8 mouse cellular contexts compared by ENCODE assay signal in genomic region chr16:72924423-72925224, GRCm38 (mm10).
DNase-seq lines count a peak whose midpoint lies in the region; ATAC-seq lines count a peak whose summit lies in the region.

No protein-coding gene starts in this region.

- peak overlapping the region; percentile 38 for H3K4me2 ChIP-seq in hindbrain, embryonic 15.5 days

- peak; percentile 83 for DNase-seq in Muller cell, postnatal 12 days (ENCODE audit: inconsistent ontology term)
- DNase-seq in gastrocnemius, adult 8-10 months (ENCODE audit: low spot score in 2 of 2) = peak; percentile 40 to 67
- peak; percentile 45 to 64 for DNase-seq in layer of hippocampus, postnatal 36 days
- peak; percentile 85 for DNase-seq in lung, postnatal 10 days
- peak; percentile 57 to 64 for DNase-seq in right cerebral cortex, adult 2 months (ENCODE audit: low spot score in 2 of 2)
- no peak for DNase-seq in spleen, postnatal 4 days (ENCODE audit: low spot score in 2 of 2)

- H3K27me3 ChIP-seq in hindbrain, embryonic 15.5 days = no peaks in the 10 kb centered on the region

- no peaks in the 10 kb centered on the region for H3K9me3 ChIP-seq in hindbrain, embryonic 15.5 days

- WGBS in hindbrain, embryonic 15.5 days = 17% methylated on average over 15 of the region's 15 CpGs

- H3K27ac ChIP-seq in hindbrain, embryonic 15.5 days (replicated peaks) = 0 out of 2 replicates have a peak overlapping the region, but pooled peaks have one; percentile 10

- H3K9ac ChIP-seq in hindbrain, embryonic 15.5 days = no peak overlapping the region

- no peak overlapping the region for H3K4me3 ChIP-seq in hindbrain, embryonic 15.5 days

- peak; percentile 39; the same call in 1 of the 2 replicates for ATAC-seq in common myeloid progenitor, adult 5-6 weeks (replicated peaks; ENCODE audit: low read depth, poor library complexity, severe bottlenecking)
- peak; percentile 82 for ATAC-seq in hindbrain, embryonic 15.5 days (ENCODE audit: low FRiP score, low read depth)

- H3K4me1 ChIP-seq in hindbrain, embryonic 15.5 days (replicated peaks) = peaks cover 31% of the 10 kb centered on the region

- H3K36me3 ChIP-seq in hindbrain, embryonic 15.5 days = no peaks in the 10 kb centered on the region

Comparison
In these comparisons a context has a peak if more than half of its experiments do, and no peak if none do; other contexts are left out.
1. DNase-seq: peak in Muller cell, postnatal 12 days (single experiment), gastrocnemius, adult 8-10 months (2 of 2), layer of hippocampus, postnatal 36 days (2 of 2), lung, postnatal 10 days (single experiment) and right cerebral cortex, adult 2 months (2 of 2); none in spleen, postnatal 4 days (0 of 2).